Mouse (Mus musculus) cerebellum, adult 2 months (tissue): ENCODE data around the gene Ecel1. TPM values are rescaled to one million over a fixed set of nuclear protein-coding genes. Genes with fewer than 3 reads are reported as not detected.

Experiments
- DNase-seq, 2 experiments: peaks; one replicate each; pipeline ENCODE4 v3.0.0; 2021
- H3K27ac ChIP-seq: fragments of 200-500 bp; 2 replicates; pipeline ENCODE4 v1.5.1; 2012; ENCODE audit warnings: low read length, control low read depth, inconsistent platforms; ENCODE audit not compliant: insufficient read depth
- H3K27me3 ChIP-seq: fragments of 200-500 bp; 2 replicates; pipeline ENCODE4 v1.6.1; 2012; ENCODE audit warnings: inconsistent platforms, mild to moderate bottlenecking, low read length, moderate library complexity; ENCODE audit not compliant: control insufficient read depth, insufficient read depth
- H3K4me1 ChIP-seq: fragments of 200-500 bp; 2 replicates; pipeline ENCODE4 v1.6.1; 2011; ENCODE audit warnings: low read length; ENCODE audit not compliant: control insufficient read depth, insufficient read depth
- H3K4me3 ChIP-seq: fragments of 200-500 bp; replicated peaks from 2 replicates; pipeline ENCODE3; 2011; ENCODE audit warnings: mild to moderate bottlenecking, low read depth, low read length, control low read depth; ENCODE audit not compliant: insufficient read depth
- CTCF ChIP-seq: fragments of 200-500 bp; IDR thresholded peaks from 2 replicates; pipeline ENCODE4 v1.5.1; 2011; ENCODE audit warnings: low read depth, mild to moderate bottlenecking, control low read depth, low read length, moderate library complexity, borderline replicate concordance; ENCODE audit not compliant: insufficient read depth
- POLR2A ChIP-seq: fragments of 200-500 bp; IDR thresholded peaks from 2 replicates; pipeline ENCODE4 v1.6.1; 2011; ENCODE audit warnings: low read length, control low read depth, borderline replicate concordance; ENCODE audit not compliant: insufficient read depth
- WGBS: fragments of 180-500 bp; shearing (Covaris S2); methylation state at CpG from one replicate; pipeline ENCODE4 v1.1.7; 2018; 5-methylcytosine and 5-hydroxymethylcytosine counted together
- polyA plus RNA-seq: library from polyadenylated mRNA; depleted of rRNA; stranded (reverse); fragments of >200 nt; gene quantifications from 2 replicates; pipeline ENCODE4 v1.2.3, GENCODE M21; 2012

Gene Ecel1
- polyA plus RNA-seq, 1 experiment = 16.0 TPM

- H3K4me1 ChIP-seq = no peaks in the 10 kb centered on the region; the same call in 1 of the 2 replicates
- 43% methylated on average over 11 of the region's 11 CpGs for WGBS
- no peak for DNase-seq
- no peaks in the 10 kb centered on the region for H3K27me3 ChIP-seq
- H3K4me3 ChIP-seq = no peak overlapping the region
- H3K27ac ChIP-seq = no peak overlapping the region
- TF ChIP-seq POLR2A = no peak
- no peak for TF ChIP-seq CTCF
Observed at GRCm38 (mm10) chr1:87164164-87164795, 8.0 kb upstream of the Ecel1 start.

DNA sequence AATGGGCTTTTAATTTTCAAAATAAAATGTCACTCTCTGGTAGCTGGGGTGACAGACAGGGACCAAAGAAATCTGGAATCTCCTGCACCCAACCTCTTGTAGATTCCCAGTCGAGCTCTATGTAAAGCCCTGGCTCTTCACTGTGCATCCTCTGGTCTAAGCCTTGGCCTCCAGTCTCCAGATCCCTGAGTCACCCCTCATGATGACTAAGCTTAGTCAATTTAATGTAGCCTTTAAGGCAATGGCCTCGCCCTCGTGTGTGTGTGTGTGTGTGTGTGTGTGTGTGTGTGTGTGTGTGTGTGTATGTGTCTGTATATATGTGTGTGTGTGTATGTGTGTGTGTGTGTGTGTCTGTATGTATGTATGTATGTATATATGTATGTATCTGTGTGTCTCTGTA, 3.1 kb upstream of the Ecel1 start:
- DNase-seq = no peak
- TF ChIP-seq POLR2A (no peak), CTCF (no peak)
- H3K27me3 ChIP-seq = peaks cover 2% of the 10 kb centered on the region; the same call in 1 of the 2 replicates

DNA sequence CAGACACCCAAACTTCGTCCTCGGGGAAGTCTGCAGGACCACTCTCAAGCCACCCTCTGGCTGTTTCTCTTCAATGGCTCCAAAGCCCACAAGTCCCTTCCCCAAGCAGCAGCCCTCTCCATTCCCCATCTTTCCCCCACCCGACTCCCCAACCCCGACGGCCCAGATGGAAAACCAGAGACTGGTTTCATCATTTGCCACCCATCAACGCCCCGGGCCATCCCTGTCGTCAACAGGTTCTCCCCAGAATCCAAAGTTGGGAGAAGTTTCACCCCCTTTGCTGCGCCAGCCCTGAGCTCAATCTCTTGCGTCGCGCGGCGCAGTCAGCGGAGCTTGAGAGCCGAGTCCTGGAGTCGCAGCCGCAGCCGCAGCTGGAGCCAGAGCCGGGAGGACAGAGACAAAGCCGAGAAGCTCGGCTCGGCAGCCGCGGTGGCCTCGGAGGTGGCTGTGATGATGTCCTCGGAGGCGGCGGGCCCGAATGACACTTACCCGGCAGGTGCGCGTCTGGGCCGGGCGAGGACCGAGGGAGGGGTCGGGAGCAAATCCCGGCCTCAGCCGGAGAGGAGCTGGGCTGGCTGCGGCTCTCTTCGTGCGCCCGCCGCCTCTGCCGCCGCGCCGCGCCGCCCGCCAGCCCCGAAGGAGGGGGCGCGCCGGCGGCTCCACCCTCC, 656 bp downstream of the Ecel1 start:
- H3K4me1 ChIP-seq = no peaks in the 10 kb centered on the region
- no peak overlapping the region for H3K27ac ChIP-seq
- DNase-seq = no peak
- WGBS = under 1% methylated on average over 54 of the region's 56 CpGs
- TF ChIP-seq CTCF (no peak), POLR2A (no peak)
- no peak overlapping the region for H3K4me3 ChIP-seq
- peaks cover 3% of the 10 kb centered on the region; the same call in 1 of the 2 replicates for H3K27me3 ChIP-seq

More for the DNA sequence above, 3.1 kb upstream of the Ecel1 start:
- H3K4me1 ChIP-seq = no peaks in the 10 kb centered on the region
- WGBS = 79% methylated on average over 3 of the region's 3 CpGs
- H3K4me3 ChIP-seq = no peak overlapping the region
- H3K27ac ChIP-seq = no peak overlapping the region

- TF ChIP-seq CTCF (no peak), POLR2A (no peak)
- no peak overlapping the region for H3K4me3 ChIP-seq
- H3K27me3 ChIP-seq = peaks cover 3% of the 10 kb centered on the region; the same call in 1 of the 2 replicates
- no peaks in the 10 kb centered on the region for H3K4me1 ChIP-seq
- H3K27ac ChIP-seq = no peak overlapping the region
- DNase-seq = no peak
- WGBS = 1% methylated on average over 58 of the region's 58 CpGs
Observed at GRCm38 (mm10) chr1:87154501-87155120, 1.7 kb downstream of the Ecel1 start.

DNA sequence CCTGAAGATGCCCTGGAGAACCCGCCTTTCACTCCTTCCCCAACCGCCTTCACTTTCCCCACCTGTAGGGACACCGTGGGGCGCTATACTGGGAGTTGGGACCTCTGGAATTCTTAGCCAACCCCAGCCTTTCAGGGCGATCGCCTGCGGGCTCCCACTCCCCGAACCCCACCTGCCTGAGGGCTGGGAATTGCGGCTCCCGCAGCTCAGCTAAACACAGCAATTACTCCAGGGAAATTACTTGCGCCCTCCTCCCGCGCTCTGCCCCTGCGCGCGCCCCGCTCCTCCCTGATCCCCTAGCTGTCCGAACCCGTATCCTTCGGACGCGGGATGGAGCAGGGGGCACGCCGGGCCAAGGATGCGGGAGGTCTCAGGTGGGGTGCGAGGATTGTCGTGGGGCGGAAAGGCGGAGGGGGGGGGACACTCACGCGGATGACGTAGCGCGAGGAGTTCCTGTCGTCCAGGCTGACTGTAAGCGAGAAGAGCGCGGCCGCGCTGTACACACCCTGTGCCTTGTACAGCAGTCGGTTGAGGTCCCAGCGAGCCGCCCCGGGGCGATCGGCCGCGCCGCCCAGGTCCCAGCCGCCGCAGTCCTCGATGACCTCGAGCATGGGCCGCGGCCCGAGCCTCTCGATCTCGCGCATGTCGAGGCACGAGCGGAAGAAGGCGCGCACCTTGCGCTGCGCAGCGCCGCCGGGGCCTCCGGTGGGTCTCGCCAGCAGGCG, 2.4 kb downstream of the Ecel1 start:
- Histone ChIP-seq H3K4me3 (no peak overlapping the region), H3K27ac (no peak overlapping the region), H3K27me3 (peaks cover 3% of the 10 kb centered on the region; the same call in 1 of the 2 replicates), H3K4me1 (no peaks in the 10 kb centered on the region)
- 1% methylated on average over 71 of the region's 72 CpGs for WGBS
- DNase-seq = no peak
- no peak for TF ChIP-seq POLR2A
- no peak for TF ChIP-seq CTCF

DNA sequence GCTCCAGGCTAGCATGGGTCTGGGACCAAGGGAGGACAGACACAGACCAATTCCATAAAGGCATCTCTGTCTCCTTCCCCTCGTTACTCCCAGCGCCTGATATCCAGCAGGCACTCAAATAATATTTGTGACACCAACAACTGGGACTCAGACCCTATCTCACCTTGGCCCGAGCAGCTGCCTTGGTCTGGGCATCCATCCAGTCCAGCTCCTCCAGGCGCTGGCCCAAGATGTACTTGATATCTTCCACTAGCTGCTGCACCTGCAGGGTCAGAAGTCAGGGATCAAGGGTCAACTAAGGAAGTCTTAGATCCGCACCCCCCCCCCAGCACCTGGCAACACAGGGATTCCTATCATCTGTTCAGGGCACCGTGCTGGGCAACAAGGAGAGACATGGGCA, 5.0 kb downstream of the Ecel1 start:
- TF ChIP-seq CTCF (no peak), POLR2A (no peak)
- H3K27me3 ChIP-seq = peaks cover 3% of the 10 kb centered on the region; the same call in 1 of the 2 replicates
- no peak overlapping the region for H3K27ac ChIP-seq
- H3K4me1 ChIP-seq = no peaks in the 10 kb centered on the region
- no peak for DNase-seq
- no peak overlapping the region for H3K4me3 ChIP-seq
- 70% methylated on average over 6 of the region's 6 CpGs for WGBS

DNA sequence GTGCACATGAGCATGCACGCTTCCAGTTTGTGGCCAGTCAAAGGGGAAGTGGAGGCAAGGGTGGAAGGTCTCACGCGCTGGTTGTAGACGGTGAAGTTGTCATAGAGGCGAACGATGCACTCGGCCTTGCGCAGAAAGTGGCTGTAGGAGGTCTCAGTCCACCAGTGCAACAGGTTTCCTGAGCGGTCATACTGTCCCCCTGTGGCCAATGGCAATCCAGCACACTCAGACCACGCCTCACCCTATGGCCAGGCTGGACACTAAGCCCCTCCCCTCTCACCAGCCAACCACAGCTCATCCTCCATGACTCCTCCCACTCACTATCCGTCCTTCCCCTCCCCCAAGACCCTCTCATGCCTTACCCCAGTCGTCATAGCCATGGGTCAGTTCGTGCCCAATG, 6.9 kb downstream of the Ecel1 start:
- Histone ChIP-seq H3K4me3 (no peak overlapping the region), H3K27me3 (peaks cover 2% of the 10 kb centered on the region; the same call in 1 of the 2 replicates), H3K4me1 (no peaks in the 10 kb centered on the region), H3K27ac (no peak overlapping the region)
- WGBS = 42% methylated on average over 13 of the region's 13 CpGs
- DNase-seq = no peak
- TF ChIP-seq POLR2A (no peak), CTCF (no peak)

GRCm38 (mm10) chr1:87143141-87143540, 13.2 kb downstream of the Ecel1 start:
- no peaks in the 10 kb centered on the region for H3K4me1 ChIP-seq
- H3K27ac ChIP-seq = no peak overlapping the region

More at GRCm38 (mm10) chr1:87143141-87143540, 13.2 kb downstream of the Ecel1 start:
- no peak overlapping the region for H3K4me3 ChIP-seq
- WGBS = 63% methylated on average over 10 of the region's 10 CpGs
- DNase-seq = no peak
- H3K27me3 ChIP-seq = no peaks in the 10 kb centered on the region
- TF ChIP-seq CTCF (no peak), POLR2A (no peak)
